Mouse (Mus musculus) adrenal gland, postnatal 14 days (tissue): Measurements from ENCODE around the gene Gm17662. TPM values are rescaled to one million over a fixed set of nuclear protein-coding genes. Genes with fewer than 3 reads are reported as not detected.

Source experiments
- DNase-seq: peaks from one replicate; pipeline ENCODE4 v3.0.0; 2021; ENCODE audit warnings: mixed read lengths
- total RNA-seq: library from RNA; stranded (reverse); gene quantifications from 2 replicates; pipeline ENCODE4 v1.2.3, GENCODE M21; 2021

Gene Gm17662
- total RNA-seq, 1 experiment from 2014 or later = not detected

- no peak for DNase-seq
Observed at GRCm38 (mm10) chr4:104888499-104889262, 31.6 kb downstream of the Gm17662 start.

GRCm38 (mm10) chr4:104891708-104892107, 34.6 kb downstream of the Gm17662 start:
- DNase-seq = peak; percentile 20

GRCm38 (mm10) chr4:104893588-104893987, 36.5 kb downstream of the Gm17662 start:
- DNase-seq = no peak

GRCm38 (mm10) chr4:104894004-104894734, 37.0 kb downstream of the Gm17662 start:
- DNase-seq = peak; percentile 74

GRCm38 (mm10) chr4:104902836-104903235, 45.7 kb downstream of the Gm17662 start:
- no peak for DNase-seq

GRCm38 (mm10) chr4:104905049-104905448, 47.9 kb downstream of the Gm17662 start:
- no peak for DNase-seq

Other genes starting within 250 kb of the Gm17662 start
- gene C8b, start 91.0 kb upstream of the Gm17662 start, total RNA-seq = 0.45 and 21.9 TPM in 2 replicates
- gene C8a, start 19.1 kb downstream of the Gm17662 start, total RNA-seq = 0.64 and 20.3 TPM in 2 replicates
- gene Fyb2, start 56.1 kb downstream of the Gm17662 start, total RNA-seq = 0.19 and 0.41 TPM in 2 replicates